Mouse (Mus musculus) CH12.LX (cell line): Measurements from ENCODE around the gene S100a14.

Experiments
- CTCF ChIP-seq, 2 experiments: IDR thresholded peaks in 1 of 2; conservative IDR thresholded peaks in 1 of 2; 2 replicates each; pipeline ENCODE4 v1.5.1; 2011 to 2012; ENCODE audit warnings: low read depth in 2 of 2, low read length in 2 of 2, improper control_type of control experiment in 1 of 2, inconsistent platforms in 1 of 2, mild to moderate bottlenecking in 1 of 2, moderate library complexity in 1 of 2
- MAFK ChIP-seq: IDR thresholded peaks from 2 replicates; pipeline ENCODE4 v1.6.1; 2011; ENCODE audit warnings: low read length, improper control_type of control experiment; ENCODE audit not compliant: insufficient replicate concordance
- MAX ChIP-seq: IDR thresholded peaks from 2 replicates; pipeline ENCODE4 v1.6.1; 2011; ENCODE audit warnings: low read length, improper control_type of control experiment
- MEF2A ChIP-seq: IDR thresholded peaks from 2 replicates; pipeline ENCODE4 v1.6.1; 2014; ENCODE audit warnings: low read depth, mild to moderate bottlenecking, inconsistent platforms, low read length, improper control_type of control experiment, borderline replicate concordance
- POLR2A ChIP-seq: IDR thresholded peaks from 2 replicates; pipeline ENCODE4 v1.6.1; 2011; ENCODE audit warnings: low read depth, mild to moderate bottlenecking, improper control_type of control experiment, low read length

DNA sequence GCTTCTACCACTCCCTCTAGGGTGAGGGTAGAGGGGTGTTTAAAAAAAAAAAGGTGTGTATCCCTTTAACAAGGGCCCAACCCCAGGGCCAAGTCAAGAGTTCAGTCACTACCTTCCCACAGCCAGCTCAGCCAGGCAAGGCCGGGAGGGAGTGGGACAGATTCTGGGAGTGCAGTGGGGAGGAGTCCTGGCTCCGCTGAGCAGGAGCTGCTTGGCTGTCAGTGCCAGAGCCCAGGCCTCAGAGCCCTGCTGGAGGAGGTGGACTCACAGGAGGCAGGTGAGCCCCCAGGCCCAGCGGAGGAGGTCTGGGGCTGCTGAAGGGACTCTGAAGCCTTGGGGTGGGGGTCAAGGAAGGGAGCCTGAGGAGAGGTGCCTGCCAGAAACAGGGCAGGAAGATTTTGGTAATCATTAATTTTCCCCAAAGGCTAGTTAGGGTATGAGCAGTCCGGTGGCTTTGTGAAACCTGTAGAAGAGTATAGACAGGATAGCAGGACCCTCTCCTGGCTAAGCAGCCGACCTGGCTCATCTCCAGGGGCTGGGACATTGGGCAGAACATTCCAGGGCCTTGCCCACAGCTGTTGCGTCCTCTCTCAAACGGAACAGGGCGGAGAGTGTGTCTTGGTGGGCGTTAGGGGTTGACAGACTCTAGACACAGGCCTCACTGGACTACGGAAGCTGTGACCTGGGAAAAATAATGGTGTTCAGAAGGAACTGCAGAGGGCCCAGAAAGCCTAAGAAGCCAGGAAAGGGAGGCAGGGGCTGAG lies 10.7 kb downstream of the S100a14 start, which contains the start of gene S100a16:
- no peak for TF ChIP-seq MAFK
- no peak for TF ChIP-seq MAX
- TF ChIP-seq POLR2A = no peak
- no peak for TF ChIP-seq CTCF (conservative IDR thresholded peaks at IDR 0.05 in 1 of 2, IDR thresholded peaks at IDR 0.05 in 1 of 2; ENCODE audit: low read depth in 2 of 2, low read length in 2 of 2)
- TF ChIP-seq MEF2A = no peak
